Mouse (Mus musculus): Measurements from ENCODE around the gene B3gntl1.
A peak's percentile ranks its signal among the peaks of the same experiment; 100 is the strongest.
"Not testable (repeated sequence)": the region's sequence is repeated elsewhere in the genome, so short reads cannot be mapped to it uniquely, and the experiment has no call there.

Gene B3gntl1

GRCm38 (mm10) chr11:121685491-121686001 lies 12.6 kb upstream of the B3gntl1 start:
- no peak for DNase-seq (ENCODE audit: low read depth, low spot score)

DNA sequence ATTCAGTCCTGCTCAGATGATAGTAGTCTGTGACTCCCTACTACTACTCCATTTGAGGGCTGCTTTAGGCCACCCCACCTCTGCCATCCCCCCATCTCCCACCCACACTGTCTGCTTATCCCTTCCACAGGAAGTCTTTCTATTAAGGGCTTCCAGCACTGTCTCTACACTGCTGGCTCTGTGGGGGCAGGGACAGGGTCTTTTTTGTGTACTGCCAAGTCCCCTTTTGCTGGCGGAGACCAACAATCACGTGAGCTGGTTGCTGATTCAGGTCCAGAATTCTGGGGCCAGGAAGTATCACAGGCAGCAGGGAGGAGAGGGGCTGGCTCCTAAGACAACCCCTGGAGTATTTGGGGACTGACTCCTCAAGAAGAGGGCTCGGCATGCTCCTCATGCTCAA lies 10.3 kb upstream of the B3gntl1 start:
- DNase-seq (ENCODE audit: low read depth, low spot score), result no peak

GRCm38 (mm10) chr11:121680750-121681149 lies 7.8 kb upstream of the B3gntl1 start:
- no peak for DNase-seq (ENCODE audit: low read depth, low spot score)

GRCm38 (mm10) chr11:121679581-121679980 lies 6.6 kb upstream of the B3gntl1 start:
- DNase-seq (ENCODE audit: low read depth, low spot score), result no peak

DNA sequence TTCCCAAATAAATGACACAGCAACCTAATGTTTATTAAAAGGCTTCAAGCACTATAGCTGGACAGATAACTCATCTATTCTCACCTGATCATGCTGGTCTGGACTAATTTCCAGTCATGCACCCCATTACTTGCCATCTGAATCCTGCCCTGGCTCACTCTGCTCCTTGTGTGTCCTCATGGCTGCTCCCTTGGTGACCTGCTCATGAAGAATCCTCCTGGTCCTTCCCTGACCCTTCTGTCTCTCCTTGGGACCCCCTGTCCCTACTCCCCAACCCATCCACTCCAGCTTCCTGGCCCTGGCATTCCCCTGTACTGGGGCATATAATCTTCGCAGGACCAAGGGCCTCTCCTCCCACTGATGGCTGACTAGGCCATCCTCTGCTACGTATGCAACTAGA lies 3.9 kb upstream of the B3gntl1 start:
- no peak for DNase-seq (ENCODE audit: low read depth, low spot score)

- no peak for DNase-seq (ENCODE audit: low read depth, low spot score)
Observed at GRCm38 (mm10) chr11:121673629-121674028, 676 bp upstream of the B3gntl1 start.

DNA sequence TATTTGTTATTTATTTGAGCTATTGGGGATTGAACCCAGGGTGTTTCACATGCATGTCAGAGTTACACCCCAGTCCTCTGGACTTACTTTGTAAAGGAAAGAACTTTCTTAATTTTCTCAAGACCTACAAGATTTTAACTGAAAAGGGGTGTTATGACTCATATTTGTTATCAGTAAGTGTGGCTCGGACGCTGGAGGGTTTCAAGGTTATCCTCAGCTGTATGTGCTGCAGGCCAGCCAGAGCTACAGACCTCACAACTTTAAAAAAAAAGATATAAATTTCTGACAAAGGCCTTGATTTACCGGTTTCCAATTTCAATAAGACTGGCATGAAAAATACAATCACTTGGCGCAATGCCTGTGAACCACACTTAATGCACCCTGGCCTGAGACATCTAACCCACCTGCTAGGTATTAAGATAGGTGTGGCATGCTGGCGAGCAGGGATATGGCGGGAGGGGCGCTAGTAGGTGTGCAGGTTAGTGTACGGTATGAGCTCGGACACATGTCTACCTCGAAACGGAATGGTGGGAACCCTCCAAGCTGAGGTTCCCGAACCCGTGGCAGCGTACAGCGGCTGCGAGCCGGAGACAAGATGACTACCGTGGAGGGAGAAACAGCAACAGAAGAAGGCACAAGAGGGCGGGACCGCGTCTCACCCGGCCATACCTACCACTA lies 502 bp downstream of the B3gntl1 start:
- DNase-seq (ENCODE audit: low read depth, low spot score), result no peak

DNA sequence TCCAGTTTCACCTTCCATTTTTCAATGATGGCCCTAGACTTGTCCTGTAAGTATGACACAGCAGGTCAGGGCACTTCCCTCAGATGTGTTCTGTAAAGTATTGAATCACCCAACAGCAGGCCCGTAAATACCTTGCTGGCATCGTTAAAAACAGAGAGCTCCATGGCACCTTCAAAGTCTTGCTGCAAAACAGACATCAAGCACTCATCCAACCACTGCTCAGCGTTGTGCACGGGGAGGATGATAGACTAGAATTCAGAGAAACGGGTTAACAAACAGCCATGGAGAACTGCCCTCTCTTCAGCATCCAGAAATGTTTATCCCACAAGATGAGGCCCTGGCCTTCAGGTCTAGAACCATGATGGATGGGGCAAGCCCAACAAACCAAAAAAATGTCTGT lies 2.0 kb downstream of the B3gntl1 start:
- no peak for DNase-seq (ENCODE audit: low read depth, low spot score)

DNA sequence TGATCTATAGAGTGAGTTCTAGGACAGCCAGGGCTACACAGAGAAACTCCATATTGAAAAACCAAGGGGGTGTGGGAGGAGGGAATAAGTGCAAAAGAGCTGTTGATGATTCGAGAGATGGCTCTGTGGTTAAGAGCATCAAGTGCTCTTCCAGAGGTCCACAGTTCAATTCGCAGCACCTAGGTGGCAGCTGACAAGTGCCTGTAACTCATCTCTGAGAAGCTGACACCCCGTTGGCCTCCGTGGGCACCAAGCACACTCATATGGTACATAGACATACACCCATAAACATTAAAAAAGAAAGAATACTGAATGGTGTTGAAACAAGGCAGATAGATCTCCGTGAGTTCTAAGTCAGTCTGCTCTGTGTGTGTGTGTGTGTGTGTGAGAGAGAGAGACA lies 4.2 kb downstream of the B3gntl1 start:
- no peak for DNase-seq (ENCODE audit: low read depth, low spot score)

DNA sequence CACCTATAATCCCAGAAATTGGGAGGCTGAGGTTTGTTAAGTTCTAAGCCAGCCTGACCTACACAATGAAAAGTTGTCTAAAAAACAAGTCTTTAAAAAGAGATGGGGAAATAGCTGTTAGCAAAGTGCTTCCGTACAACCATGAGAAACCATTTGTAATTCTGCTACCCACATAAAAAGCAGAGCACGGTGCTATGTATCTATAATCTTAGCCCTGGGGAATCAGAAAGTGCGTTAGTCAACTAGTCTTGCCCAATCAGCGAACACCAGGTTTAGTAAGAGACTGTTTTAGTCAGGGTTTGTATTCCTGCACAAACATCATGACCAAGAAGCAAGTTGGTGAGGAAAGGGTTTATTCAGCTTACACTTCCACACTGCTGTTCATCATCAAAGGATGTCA lies 5.4 kb downstream of the B3gntl1 start:
- no peak for DNase-seq (ENCODE audit: low read depth, low spot score)

GRCm38 (mm10) chr11:121661116-121661515 lies 11.8 kb downstream of the B3gntl1 start:
- no peak for DNase-seq (ENCODE audit: low read depth, low spot score)

DNA sequence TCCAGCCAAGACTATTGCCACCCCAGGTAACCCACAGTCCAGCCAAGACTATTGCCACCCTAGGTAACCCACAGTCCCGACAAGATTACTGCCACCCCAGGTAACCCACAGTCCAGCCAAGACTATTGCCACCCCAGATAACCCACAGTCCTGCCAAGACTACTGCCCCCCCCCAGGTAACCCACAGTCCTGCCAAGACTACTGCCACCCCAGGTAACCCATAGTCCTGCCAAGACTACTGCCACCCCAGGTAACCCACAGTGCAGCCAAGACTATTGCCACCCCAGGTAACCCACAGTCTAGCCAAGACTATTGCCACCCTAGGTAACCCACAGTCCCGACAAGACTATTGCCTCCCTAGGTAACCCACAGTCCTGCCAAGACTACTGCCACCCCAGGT lies 12.3 kb downstream of the B3gntl1 start:
- not testable (repeated sequence) for DNase-seq (ENCODE audit: low read depth, low spot score)

DNA sequence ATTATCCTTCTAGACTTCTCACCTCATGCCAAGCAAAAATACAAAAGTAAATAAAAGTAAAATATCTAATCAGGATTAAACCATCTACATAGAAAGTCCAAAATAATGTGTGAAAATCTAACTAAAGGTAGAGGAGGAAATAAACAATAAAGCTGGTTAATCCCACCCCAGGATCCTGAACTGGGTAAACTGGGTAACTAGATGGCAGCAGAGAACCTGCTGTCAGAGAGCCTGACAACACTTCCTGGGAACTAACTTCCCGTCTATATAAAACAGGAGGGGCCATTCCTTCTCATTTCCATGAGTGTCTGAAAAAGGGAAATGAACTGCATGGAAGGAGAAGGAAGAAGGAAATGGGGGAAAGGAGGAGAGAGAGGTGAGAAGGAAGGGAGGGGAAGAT lies 14.8 kb downstream of the B3gntl1 start:
- no peak for DNase-seq (ENCODE audit: low read depth, low spot score)

- DNase-seq (ENCODE audit: low read depth, low spot score), result no peak
Observed at GRCm38 (mm10) chr11:121655807-121656511, 17.0 kb downstream of the B3gntl1 start.

DNA sequence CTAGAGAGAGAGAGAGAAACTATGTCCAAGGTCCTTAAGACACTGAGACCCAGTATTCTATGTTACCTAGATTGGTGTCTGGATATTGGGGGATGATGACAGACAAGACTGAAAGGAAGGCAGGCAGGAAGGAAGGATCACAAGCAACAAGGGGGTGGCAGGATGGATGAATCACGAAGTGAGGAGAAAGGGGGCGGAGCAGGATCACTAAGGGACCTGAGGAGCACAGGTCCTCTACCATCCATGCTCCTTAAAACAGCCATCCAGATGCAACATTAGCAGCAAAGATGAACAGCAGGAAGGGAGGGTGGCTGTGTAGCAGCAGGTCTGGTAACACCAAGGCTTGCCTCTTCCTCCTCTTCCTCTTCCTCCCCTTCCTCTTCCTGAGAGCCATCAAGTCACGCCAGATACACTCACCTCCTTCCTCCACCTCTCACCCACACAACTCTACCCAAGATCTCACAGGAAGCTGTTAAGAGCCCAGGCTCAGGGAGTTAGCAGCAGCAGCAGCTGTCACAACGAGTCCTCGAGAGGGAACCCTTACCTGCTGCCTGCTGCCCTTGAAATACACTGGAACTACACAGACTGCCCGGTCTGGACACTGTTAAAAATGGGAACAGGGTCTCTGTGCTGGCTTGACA lies 17.7 kb downstream of the B3gntl1 start:
- DNase-seq (ENCODE audit: low read depth, low spot score), result no peak

GRCm38 (mm10) chr11:121654406-121654945 lies 18.5 kb downstream of the B3gntl1 start:
- DNase-seq (ENCODE audit: low read depth, low spot score), result no peak

DNA sequence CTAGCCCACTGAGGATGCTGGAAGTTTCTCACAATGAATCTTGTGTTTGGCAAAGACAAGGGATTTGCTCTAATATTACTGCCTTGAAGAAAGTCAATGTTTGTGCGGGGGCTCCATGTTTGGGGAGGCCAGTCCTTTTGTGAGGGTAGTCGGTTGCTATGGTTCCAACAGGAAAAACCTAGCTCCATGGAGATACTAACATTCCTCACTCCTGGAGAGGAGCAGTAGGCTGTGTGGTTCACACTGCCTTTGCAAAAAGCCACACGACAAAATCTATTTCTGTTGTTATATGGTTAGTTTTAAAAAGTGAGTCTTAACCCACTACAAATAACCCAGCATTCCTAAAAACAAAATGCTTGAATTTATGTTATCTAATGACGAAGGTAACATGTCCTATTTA lies 19.3 kb downstream of the B3gntl1 start:
- DNase-seq (ENCODE audit: low read depth, low spot score), result no peak

GRCm38 (mm10) chr11:121652547-121653305 lies 20.2 kb downstream of the B3gntl1 start:
- DNase-seq (ENCODE audit: low read depth, low spot score), result peak; percentile 55

GRCm38 (mm10) chr11:121651983-121652382 lies 21.0 kb downstream of the B3gntl1 start:
- no peak for DNase-seq (ENCODE audit: low read depth, low spot score)

DNA sequence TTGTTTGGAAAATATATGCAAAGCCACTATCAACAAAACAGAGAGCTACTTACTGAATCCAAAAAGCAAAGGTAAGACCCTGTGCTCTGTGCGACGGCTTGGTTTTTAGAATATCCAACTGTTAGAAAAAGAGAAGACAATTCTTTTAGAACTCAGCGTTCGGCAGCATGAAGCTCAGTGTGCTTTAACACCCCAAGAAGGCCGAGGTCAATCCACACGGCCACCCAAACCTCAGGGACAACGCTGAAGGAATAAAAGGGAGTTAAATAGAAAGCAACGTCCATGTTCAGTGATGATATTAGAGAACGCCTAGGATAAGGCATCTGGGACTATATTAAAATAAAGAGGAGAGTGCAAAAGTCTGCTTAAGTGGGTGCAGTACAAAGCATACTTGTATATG lies 21.4 kb downstream of the B3gntl1 start:
- DNase-seq (ENCODE audit: low read depth, low spot score), result no peak

DNA sequence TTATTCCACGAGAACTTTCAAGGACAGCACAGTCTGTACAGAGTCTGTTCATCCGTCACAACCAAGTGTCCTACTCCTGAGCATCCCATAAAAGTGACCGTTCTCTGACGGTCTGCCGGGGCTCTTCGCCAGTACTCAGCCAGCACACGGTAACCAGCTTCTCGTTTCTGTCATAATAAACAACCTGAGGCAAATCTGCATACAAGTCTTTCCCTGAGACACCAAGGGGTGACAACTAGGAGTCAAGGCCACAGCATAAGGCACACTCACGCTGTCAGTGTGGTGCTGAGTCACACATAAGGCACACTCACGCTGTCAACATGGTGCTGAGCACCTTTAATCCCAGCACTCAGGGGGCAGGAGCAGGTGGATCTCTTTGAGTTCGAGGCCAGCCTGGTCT lies 22.3 kb downstream of the B3gntl1 start:
- DNase-seq (ENCODE audit: low read depth, low spot score), result no peak

- no peak for DNase-seq (ENCODE audit: low read depth, low spot score)
Observed at GRCm38 (mm10) chr11:121649900-121650299, 23.1 kb downstream of the B3gntl1 start.

Measured in forelimb bud, embryonic 11.5 days (tissue).